Mouse (Mus musculus) hindbrain, postnatal 0 days (tissue): ENCODE data around the gene Fez2. TPM values are rescaled to one million over a fixed set of nuclear protein-coding genes. Genes with fewer than 3 reads are reported as not detected.

Experiments
- ATAC-seq: fragments of 200-750 bp; cut with Nextera tagmentation; 2 replicates; pipeline ENCODE4 v1.8.0; 2017; ENCODE audit warnings: mild to moderate bottlenecking, moderate TSS enrichment, moderate library complexity
- DNase-seq: peaks from one replicate; pipeline ENCODE4 v3.0.0-alpha.2; 2015; ENCODE audit warnings: low spot score
- H3K27ac ChIP-seq: fragments of 300-500 bp; sonication (generic); 2 replicates; pipeline ENCODE4 v1.5.1; 2014; ENCODE audit warnings: mild to moderate bottlenecking
- H3K27me3 ChIP-seq: fragments of 300-500 bp; sonication (generic); 2 replicates; pipeline ENCODE4 v1.6.1; 2014; ENCODE audit warnings: low read length, mixed read lengths; ENCODE audit not compliant: insufficient read depth
- H3K36me3 ChIP-seq: fragments of 300-500 bp; sonication (generic); 2 replicates; pipeline ENCODE4 v1.6.1; 2014; ENCODE audit warnings: low read length, mixed read lengths; ENCODE audit not compliant: insufficient read depth
- H3K4me1 ChIP-seq: fragments of 300-500 bp; sonication (generic); 2 replicates; pipeline ENCODE4 v1.6.1; 2014; ENCODE audit warnings: antibody characterized with exemption, low read length, mixed read lengths; ENCODE audit not compliant: insufficient read depth
- H3K4me2 ChIP-seq: fragments of 300-500 bp; sonication (generic); 2 replicates; pipeline ENCODE4 v1.6.1; 2014; ENCODE audit warnings: low read depth, mild to moderate bottlenecking, low read length, moderate library complexity, mixed read lengths
- H3K4me3 ChIP-seq: fragments of 300-500 bp; sonication (generic); 2 replicates; pipeline ENCODE4 v1.5.1; 2014; ENCODE audit warnings: low read length
- H3K9ac ChIP-seq: fragments of 300-500 bp; sonication (generic); replicated peaks from 2 replicates; pipeline ENCODE4 v1.6.1; 2014; ENCODE audit warnings: mild to moderate bottlenecking, low read length, moderate library complexity, mixed read lengths
- H3K9me3 ChIP-seq: fragments of 300-500 bp; sonication (generic); 2 replicates; pipeline ENCODE4 v1.6.1; 2016; ENCODE audit warnings: low read length, mixed read lengths
- CTCF ChIP-seq: IDR thresholded peaks from 2 replicates; pipeline ENCODE4 v1.5.1; 2016; ENCODE audit warnings: antibody characterized with exemption, control low read depth, low read depth
- WGBS: fragments of 180-500 bp; shearing (Covaris S2); extraction: QIAGEN DNeasy Blood & Tissue Kit; methylation state at CpG from one replicate; pipeline ENCODE4 v1.1.7; 2014; 5-methylcytosine and 5-hydroxymethylcytosine counted together
- polyA plus RNA-seq: library from polyadenylated mRNA; unstranded; fragments of >200 nt; fragmentation: Nextera tagmentation; extraction: Ambion mirVana; gene quantifications from 2 replicates; pipeline ENCODE4 v1.2.1, GENCODE M21; 2015
- total RNA-seq: library from RNA; depleted of rRNA; stranded (reverse); fragments of >200 nt; gene quantifications from 2 replicates; pipeline ENCODE4 v1.2.3, GENCODE M21; 2014

Gene Fez2
- total and polyA plus RNA-seq, 2 experiments from 2014 or later: 36.5 to 63.3 TPM

GRCm38 (mm10) chr17:78373849-78374248 is 44.1 kb downstream of the Fez2 start:
- 91% methylated on average over 8 of the region's 8 CpGs for WGBS
- Histone ChIP-seq H3K4me3 (no peak overlapping the region), H3K4me1 (no peaks in the 10 kb centered on the region), H3K9ac (no peak overlapping the region), H3K27ac (no peak overlapping the region), H3K4me2 (no peak overlapping the region), H3K36me3 (peaks cover 22% of the 10 kb centered on the region; the same call in 1 of the 2 replicates), H3K9me3 (no peaks in the 10 kb centered on the region), H3K27me3 (no peaks in the 10 kb centered on the region)
- TF ChIP-seq CTCF: no peak
- DNase-seq (no peak), ATAC-seq (no peak)

GRCm38 (mm10) chr17:78373174-78373573 is 44.8 kb downstream of the Fez2 start:
- Histone ChIP-seq H3K4me1 (no peaks in the 10 kb centered on the region), H3K36me3 (peaks cover 20% of the 10 kb centered on the region; the same call in 1 of the 2 replicates), H3K27ac (no peak overlapping the region), H3K4me2 (no peak overlapping the region), H3K27me3 (no peaks in the 10 kb centered on the region), H3K9me3 (no peaks in the 10 kb centered on the region), H3K9ac (no peak overlapping the region), H3K4me3 (no peak overlapping the region)
- 95% methylated on average over 6 of the region's 6 CpGs for WGBS
- TF ChIP-seq CTCF: no peak
- ATAC-seq (no peak), DNase-seq (no peak)

GRCm38 (mm10) chr17:78370445-78370844 is 47.5 kb downstream of the Fez2 start:
- peaks cover 13% of the 10 kb centered on the region; the same call in 1 of the 2 replicates for H3K36me3 ChIP-seq
- TF ChIP-seq CTCF: peak; percentile 46; the same call in 1 of the 2 replicates

GRCm38 (mm10) chr17:78368481-78368880 is 49.5 kb downstream of the Fez2 start:
- DNase-seq (no peak), ATAC-seq (peak; percentile 28; the same call in 1 of the 2 replicates)
- TF ChIP-seq CTCF: no peak
- H3K27me3 ChIP-seq: no peaks in the 10 kb centered on the region
- WGBS: 57% methylated on average over 8 of the region's 8 CpGs
- no peaks in the 10 kb centered on the region for H3K9me3 ChIP-seq
- H3K27ac ChIP-seq: no peak overlapping the region
- no peaks in the 10 kb centered on the region for H3K4me1 ChIP-seq
- peaks cover 13% of the 10 kb centered on the region; the same call in 1 of the 2 replicates for H3K36me3 ChIP-seq
- no peak overlapping the region for H3K4me3 ChIP-seq
- no peak overlapping the region for H3K4me2 ChIP-seq
- H3K9ac ChIP-seq: no peak overlapping the region

More at GRCm38 (mm10) chr17:78370445-78370844, 47.5 kb downstream of the Fez2 start:
- no peak overlapping the region for H3K27ac ChIP-seq
- ATAC-seq: no peak
- no peaks in the 10 kb centered on the region for H3K4me1 ChIP-seq
- no peaks in the 10 kb centered on the region for H3K9me3 ChIP-seq
- H3K27me3 ChIP-seq: no peaks in the 10 kb centered on the region
- DNase-seq: no peak
- no peak overlapping the region for H3K4me3 ChIP-seq
- no peak overlapping the region for H3K4me2 ChIP-seq
- WGBS: 87% methylated on average over 1 of the region's 1 CpGs
- no peak overlapping the region for H3K9ac ChIP-seq

- H3K27ac ChIP-seq: no peak overlapping the region
- no peak overlapping the region for H3K4me3 ChIP-seq
- H3K36me3 ChIP-seq: peaks cover 7% of the 10 kb centered on the region; the same call in 1 of the 2 replicates
- H3K27me3 ChIP-seq: no peaks in the 10 kb centered on the region
- 92% methylated on average over 7 of the region's 7 CpGs for WGBS
- no peak overlapping the region for H3K4me2 ChIP-seq
- TF ChIP-seq CTCF: no peak
- H3K9me3 ChIP-seq: no peaks in the 10 kb centered on the region
- no peak for DNase-seq
- H3K9ac ChIP-seq: no peak overlapping the region
- ATAC-seq: no peak
- H3K4me1 ChIP-seq: no peaks in the 10 kb centered on the region
These were observed 51.9 kb downstream of the Fez2 start for GRCm38 (mm10) chr17:78366070-78366469.

- no peak for DNase-seq
- H3K27ac ChIP-seq: no peak overlapping the region
- H3K4me1 ChIP-seq: no peaks in the 10 kb centered on the region
- no peak for ATAC-seq
- no peak overlapping the region for H3K9ac ChIP-seq
- no peaks in the 10 kb centered on the region for H3K27me3 ChIP-seq
- H3K9me3 ChIP-seq: no peaks in the 10 kb centered on the region
- H3K4me3 ChIP-seq: no peak overlapping the region
- TF ChIP-seq CTCF: no peak
- no peak overlapping the region for H3K4me2 ChIP-seq
- WGBS: 88% methylated on average over 23 of the region's 23 CpGs
- H3K36me3 ChIP-seq: peaks cover 7% of the 10 kb centered on the region; the same call in 1 of the 2 replicates
These were observed 53.2 kb downstream of the Fez2 start for GRCm38 (mm10) chr17:78364555-78365302.
